Mouse (Mus musculus): Measurements from ENCODE around the gene Cd6.

- TF ChIP-seq NRF1 (IDR thresholded peaks at IDR 0.05; ENCODE audit: insufficient read depth, low read depth, low read length, poor library complexity, severe bottlenecking) (no peak), POLR2A (IDR thresholded peaks at IDR 0.05; ENCODE audit: control insufficient read depth in 1 of 2, insufficient read depth in 1 of 2, low read depth in 1 of 2, low read length in 2 of 2, poor library complexity in 1 of 2) (no peak), CTCF (IDR thresholded peaks at IDR 0.05 in 2 of 3, conservative IDR thresholded peaks at IDR 0.05 in 1 of 3; ENCODE audit: control insufficient read depth in 1 of 3, insufficient read depth in 1 of 3, low read depth in 2 of 3, low read length in 3 of 3, poor library complexity in 1 of 3, severe bottlenecking in 1 of 3) (no peak), TAL1 (IDR thresholded peaks at IDR 0.05; ENCODE audit: low read length) (no peak), EP300 (IDR thresholded peaks at IDR 0.05; ENCODE audit: low read depth in 1 of 2, low read length in 2 of 2) (no peak), TBP (IDR thresholded peaks at IDR 0.05; ENCODE audit: low read depth, low read length) (no peak), USF1 (IDR thresholded peaks at IDR 0.05; ENCODE audit: low read depth, low read length) (no peak), MYC (IDR thresholded peaks at IDR 0.05; ENCODE audit: low read depth, low read length) (no peak), POLR2AphosphoS5 (IDR thresholded peaks at IDR 0.05; ENCODE audit: borderline replicate concordance, low read depth, low read length) (no peak), UBTF (IDR thresholded peaks at IDR 0.05; ENCODE audit: borderline replicate concordance, insufficient read depth, low read depth, low read length) (no peak)
Observed at GRCm38 (mm10) chr19:10866351-10866750, 36.5 kb upstream of the Cd6 start.
